In genomic region chr8:70432991-70433536, GRCm38 (mm10) we compare ENCODE assay signal across 25 mouse cellular contexts. TPM values are rescaled to one million over a fixed set of nuclear protein-coding genes. Genes with fewer than 3 reads are reported as not detected.
A peak's percentile ranks its signal among the peaks of the same experiment; 100 is the strongest.
DNase-seq lines count a peak whose midpoint lies in the region; ATAC-seq and TF ChIP-seq lines count a peak whose summit lies in the region.
"Had no signal": no experiment of that assay in that cellular context is flagged by ENCODE, and none has a peak within 500 bp of the region (broad histone marks: within the 10 kb centered on the region; RNA-seq: fewer than 3 reads in every experiment).

No protein-coding gene starts in this region.

- H3K9ac ChIP-seq in forebrain, postnatal 0 days: no peak overlapping the region
- no peak overlapping the region for H3K9ac ChIP-seq in forebrain, embryonic 14.5 days (ENCODE audit: low read length)
- no peak overlapping the region for H3K9ac ChIP-seq in midbrain, embryonic 11.5 days (ENCODE audit: low read length)
- no peak overlapping the region for H3K9ac ChIP-seq in midbrain, embryonic 16.5 days (ENCODE audit: low read depth, low read length)
- H3K9ac ChIP-seq in liver, embryonic 11.5 days (ENCODE audit: low read depth, low read length): no peak overlapping the region
- H3K9ac ChIP-seq: limb, embryonic 13.5 days; lung, embryonic 14.5 days; midbrain, embryonic 13.5 days; neural tube, embryonic 12.5 days had no signal

- no peaks in the 10 kb centered on the region for H3K9me3 ChIP-seq in forebrain, postnatal 0 days (ENCODE audit: low read length)
- no peaks in the 10 kb centered on the region for H3K9me3 ChIP-seq in forebrain, embryonic 14.5 days (replicated peaks; ENCODE audit: control insufficient read depth, low read length)
- no peaks in the 10 kb centered on the region for H3K9me3 ChIP-seq in midbrain, embryonic 11.5 days (ENCODE audit: control insufficient read depth, low read length)
- no peaks in the 10 kb centered on the region for H3K9me3 ChIP-seq in midbrain, embryonic 16.5 days (replicated peaks; ENCODE audit: control insufficient read depth, low read length, poor library complexity, severe bottlenecking)
- H3K9me3 ChIP-seq in liver, embryonic 11.5 days (ENCODE audit: control insufficient read depth, low read length): no peaks in the 10 kb centered on the region
- H3K9me3 ChIP-seq: hindbrain, embryonic 10.5 days; limb, embryonic 13.5 days; midbrain, embryonic 13.5 days; neural tube, embryonic 12.5 days had no signal

- ATAC-seq in forebrain, postnatal 0 days: 0 out of 2 replicates have a peak, but pooled peaks have one; percentile 16
- no peak for ATAC-seq in forebrain, embryonic 14.5 days
- 0 out of 2 replicates have a peak, but pooled peaks have one; percentile 44 for ATAC-seq in midbrain, embryonic 11.5 days (ENCODE audit: low FRiP score)
- no peak for ATAC-seq in midbrain, embryonic 16.5 days
- ATAC-seq in liver, embryonic 11.5 days (replicated peaks; ENCODE audit: low FRiP score): peak; percentile 60
- ATAC-seq in megakaryocyte progenitor cell, adult 5-6 weeks (replicated peaks; ENCODE audit: poor library complexity): peak; percentile 29; the same call in 1 of the 2 replicates
- ATAC-seq: forebrain, embryonic 16.5 days; hindbrain, embryonic 16.5 days; midbrain, embryonic 13.5 days; Patski had no signal

- TF ChIP-seq CTCF in forebrain, postnatal 0 days (IDR thresholded peaks at IDR 0.05; ENCODE audit: low read depth): no peak

- DNase-seq in forebrain, postnatal 0 days: no peak
- DNase-seq in forebrain, embryonic 14.5 days (ENCODE audit: low spot score): no peak
- no peak for DNase-seq in midbrain, embryonic 11.5 days (ENCODE audit: low spot score, missing footprints)
- DNase-seq in liver, embryonic 11.5 days (ENCODE audit: low spot score): no peak
- DNase-seq in right cerebral cortex, postnatal 10 days (ENCODE audit: low spot score in 2 of 2): no peak
- DNase-seq in cerebellum, adult 11-12 months: no peak
- DNase-seq: adrenal gland, postnatal 10 days; cerebellum, adult 8-10 months; gastrocnemius, postnatal 25 days; kidney, adult 18-20 months; kidney, postnatal 4 days; lung, embryonic 14.5 days; right cerebral cortex, postnatal 25 days; spleen, adult 18-20 months had no signal

- H3K36me3 ChIP-seq in forebrain, postnatal 0 days (ENCODE audit: insufficient read depth): no peaks in the 10 kb centered on the region
- H3K36me3 ChIP-seq in forebrain, embryonic 14.5 days (ENCODE audit: control insufficient read depth, insufficient read depth, low read length): no peaks in the 10 kb centered on the region
- H3K36me3 ChIP-seq in midbrain, embryonic 11.5 days (ENCODE audit: control insufficient read depth, insufficient read depth, low read length): no peaks in the 10 kb centered on the region; the same call in 1 of the 2 replicates
- no peaks in the 10 kb centered on the region for H3K36me3 ChIP-seq in midbrain, embryonic 16.5 days (ENCODE audit: control insufficient read depth, insufficient read depth, low read length)
- H3K36me3 ChIP-seq in liver, embryonic 11.5 days (ENCODE audit: control insufficient read depth, insufficient read depth, low read length): no peaks in the 10 kb centered on the region
- H3K36me3 ChIP-seq: hindbrain, embryonic 10.5 days; midbrain, embryonic 13.5 days; neural tube, embryonic 12.5 days had no signal

- H3K27me3 ChIP-seq in forebrain, postnatal 0 days (ENCODE audit: insufficient read depth, low read length): no peaks in the 10 kb centered on the region
- no peaks in the 10 kb centered on the region for H3K27me3 ChIP-seq in forebrain, embryonic 14.5 days (replicated peaks; ENCODE audit: control insufficient read depth, insufficient read depth, low read length)
- H3K27me3 ChIP-seq in midbrain, embryonic 11.5 days (ENCODE audit: control insufficient read depth, insufficient read depth, low read length): no peaks in the 10 kb centered on the region
- no peaks in the 10 kb centered on the region for H3K27me3 ChIP-seq in midbrain, embryonic 16.5 days (ENCODE audit: control insufficient read depth, insufficient read depth, low read depth, low read length)
- no peaks in the 10 kb centered on the region for H3K27me3 ChIP-seq in liver, embryonic 11.5 days (replicated peaks; ENCODE audit: control insufficient read depth, insufficient read depth, low read length)
- H3K27me3 ChIP-seq: limb, embryonic 13.5 days; midbrain, embryonic 13.5 days; neural tube, embryonic 12.5 days; Patski had no signal

- no peak overlapping the region for H3K27ac ChIP-seq in forebrain, postnatal 0 days (ENCODE audit: low read depth, low read length)
- no peak overlapping the region for H3K27ac ChIP-seq in forebrain, embryonic 14.5 days (ENCODE audit: low read depth, low read length)
- H3K27ac ChIP-seq in midbrain, embryonic 11.5 days (ENCODE audit: low read depth, low read length): no peak overlapping the region
- no peak overlapping the region for H3K27ac ChIP-seq in midbrain, embryonic 16.5 days (ENCODE audit: low read length)
- no peak overlapping the region for H3K27ac ChIP-seq in liver, embryonic 11.5 days (ENCODE audit: low read depth, low read length)
- H3K27ac ChIP-seq: hindbrain, embryonic 10.5 days; limb, embryonic 13.5 days; macrophage; midbrain, embryonic 13.5 days; neural tube, embryonic 12.5 days had no signal

- H3K4me3 ChIP-seq in forebrain, postnatal 0 days (ENCODE audit: low read depth, low read length): no peak overlapping the region
- H3K4me3 ChIP-seq in forebrain, embryonic 14.5 days (ENCODE audit: low read depth, low read length): no peak overlapping the region
- no peak overlapping the region for H3K4me3 ChIP-seq in midbrain, embryonic 11.5 days (ENCODE audit: low read depth, low read length)
- H3K4me3 ChIP-seq in midbrain, embryonic 16.5 days (ENCODE audit: low read depth, low read length): no peak overlapping the region
- H3K4me3 ChIP-seq in liver, embryonic 11.5 days (ENCODE audit: low read depth, low read length): no peak overlapping the region
- H3K4me3 ChIP-seq: hindbrain, embryonic 10.5 days; limb, embryonic 13.5 days; midbrain, embryonic 13.5 days; neural tube, embryonic 12.5 days had no signal

- WGBS in forebrain, postnatal 0 days: 46% methylated on average over 4 of the region's 4 CpGs
- WGBS in forebrain, embryonic 14.5 days: 39% methylated on average over 4 of the region's 4 CpGs
- 32% methylated on average over 4 of the region's 4 CpGs for WGBS in midbrain, embryonic 11.5 days
- WGBS in midbrain, embryonic 16.5 days: 37% methylated on average over 4 of the region's 4 CpGs
- WGBS in liver, embryonic 11.5 days: 46% methylated on average over 4 of the region's 4 CpGs

- H3K4me1 ChIP-seq in forebrain, postnatal 0 days (ENCODE audit: insufficient read depth): peaks cover 6% of the 10 kb centered on the region; the same call in 1 of the 2 replicates
- no peaks in the 10 kb centered on the region for H3K4me1 ChIP-seq in forebrain, embryonic 14.5 days (ENCODE audit: control insufficient read depth, insufficient read depth, low read length)
- no peaks in the 10 kb centered on the region for H3K4me1 ChIP-seq in midbrain, embryonic 11.5 days (ENCODE audit: control insufficient read depth, insufficient read depth, low read length)
- H3K4me1 ChIP-seq in midbrain, embryonic 16.5 days (ENCODE audit: control insufficient read depth, insufficient read depth, low read length): peaks cover 8% of the 10 kb centered on the region
- 0 out of 2 replicates have a peak, but pooled peaks cover 3% of the 10 kb centered on the region for H3K4me1 ChIP-seq in liver, embryonic 11.5 days (replicated peaks; ENCODE audit: control insufficient read depth, insufficient read depth, low read length)

- no peak overlapping the region for H3K4me2 ChIP-seq in forebrain, postnatal 0 days (ENCODE audit: low read depth)
- no peak overlapping the region for H3K4me2 ChIP-seq in forebrain, embryonic 14.5 days (ENCODE audit: low read length)
- no peak overlapping the region for H3K4me2 ChIP-seq in midbrain, embryonic 11.5 days
- H3K4me2 ChIP-seq in midbrain, embryonic 16.5 days (ENCODE audit: low read length): no peak overlapping the region
- H3K4me2 ChIP-seq in liver, embryonic 11.5 days: no peak overlapping the region
- H3K4me2 ChIP-seq: limb, embryonic 13.5 days; lung, embryonic 14.5 days; midbrain, embryonic 13.5 days; neural tube, embryonic 12.5 days had no signal

RNA-seq across cellular contexts. Expression of gene Crtc1, which starts 6.3 kb away (rescaled TPM):
- total RNA-seq in forebrain, postnatal 0 days (2014; rRNA removed): 41.2 and 51.7 TPM in 2 replicates
- polyA plus RNA-seq in forebrain, postnatal 0 days (2015; fragmentation: Nextera tagmentation; extraction: Ambion mirVana): 43.8 and 52.9 TPM in 2 replicates
- polyA plus RNA-seq in forebrain, embryonic 14.5 days (2014; fragmentation: Nextera tagmentation; extraction: Ambion mirVana): 23.9 and 30.7 TPM in 2 replicates
- polyA plus RNA-seq in midbrain, embryonic 11.5 days (2014; fragmentation: Nextera tagmentation; extraction: Ambion mirVana): 11.8 and 12.9 TPM in 2 replicates
- 53.4 and 56.3 TPM in 2 replicates for polyA plus RNA-seq in midbrain, embryonic 16.5 days (2015; fragmentation: Nextera tagmentation; extraction: Ambion mirVana)
- polyA plus RNA-seq in liver, embryonic 11.5 days (2014; fragmentation: Nextera tagmentation; extraction: Ambion mirVana): 11.3 and 13.1 TPM in 2 replicates
- total RNA-seq in megakaryocyte progenitor cell, adult 5-6 weeks (2015): 7.8 and 9.3 TPM in 2 replicates
- total RNA-seq in megakaryocyte progenitor cell, adult 5-6 weeks (2017): 2.7 and 6.6 TPM in 2 replicates

RNA-seq across cellular contexts. Expression of gene Klhl26, which starts 43.7 kb away (rescaled TPM):
- 29.9 and 34.8 TPM in 2 replicates for total RNA-seq in forebrain, postnatal 0 days (2014; rRNA removed)
- polyA plus RNA-seq in forebrain, postnatal 0 days (2015; fragmentation: Nextera tagmentation; extraction: Ambion mirVana): 30.8 and 35.3 TPM in 2 replicates
- polyA plus RNA-seq in forebrain, embryonic 14.5 days (2014; fragmentation: Nextera tagmentation; extraction: Ambion mirVana): 19.3 and 19.6 TPM in 2 replicates
- polyA plus RNA-seq in midbrain, embryonic 11.5 days (2014; fragmentation: Nextera tagmentation; extraction: Ambion mirVana): 12.6 and 13.1 TPM in 2 replicates
- 31.0 and 32.4 TPM in 2 replicates for polyA plus RNA-seq in midbrain, embryonic 16.5 days (2015; fragmentation: Nextera tagmentation; extraction: Ambion mirVana)
- 13.0 and 16.8 TPM in 2 replicates for polyA plus RNA-seq in liver, embryonic 11.5 days (2014; fragmentation: Nextera tagmentation; extraction: Ambion mirVana)
- 4.7 and 5.1 TPM in 2 replicates for total RNA-seq in megakaryocyte progenitor cell, adult 5-6 weeks (2015)
- total RNA-seq in megakaryocyte progenitor cell, adult 5-6 weeks (2017): 3.5 and 3.6 TPM in 2 replicates

RNA-seq across cellular contexts. Expression of gene Tmem59l, which starts 54.1 kb away (rescaled TPM):
- 96.0 and 115 TPM in 2 replicates for total RNA-seq in forebrain, postnatal 0 days (2014; rRNA removed)
- polyA plus RNA-seq in forebrain, postnatal 0 days (2015; fragmentation: Nextera tagmentation; extraction: Ambion mirVana): 147 and 150 TPM in 2 replicates
- polyA plus RNA-seq in forebrain, embryonic 14.5 days (2014; fragmentation: Nextera tagmentation; extraction: Ambion mirVana): 84.4 and 87.4 TPM in 2 replicates
- 12.3 TPM in 2 replicates for polyA plus RNA-seq in midbrain, embryonic 11.5 days (2014; fragmentation: Nextera tagmentation; extraction: Ambion mirVana)
- polyA plus RNA-seq in midbrain, embryonic 16.5 days (2015; fragmentation: Nextera tagmentation; extraction: Ambion mirVana): 121 and 151 TPM in 2 replicates
- polyA plus RNA-seq in liver, embryonic 11.5 days (2014; fragmentation: Nextera tagmentation; extraction: Ambion mirVana): 0.87 and 1.1 TPM in 2 replicates
- not detected in 2 replicates for total RNA-seq in megakaryocyte progenitor cell, adult 5-6 weeks (2015)
- total RNA-seq in megakaryocyte progenitor cell, adult 5-6 weeks (2017): not detected in 2 replicates
- total RNA-seq: gastrocnemius, postnatal 25 days had no signal
- polyA plus RNA-seq: heart, postnatal 0 days; macrophage had no signal

RNA-seq across cellular contexts. Expression of gene Comp, which starts 59.7 kb away (rescaled TPM):
- 0.81 TPM in 1 of 2 replicates, not detected in the other for total RNA-seq in forebrain, postnatal 0 days (2014; rRNA removed)
- 0.05 and 0.29 TPM in 2 replicates for polyA plus RNA-seq in forebrain, postnatal 0 days (2015; fragmentation: Nextera tagmentation; extraction: Ambion mirVana)
- polyA plus RNA-seq in forebrain, embryonic 14.5 days (2014; fragmentation: Nextera tagmentation; extraction: Ambion mirVana): 0.48 TPM in 1 of 2 replicates, not detected in the other
- polyA plus RNA-seq in midbrain, embryonic 11.5 days (2014; fragmentation: Nextera tagmentation; extraction: Ambion mirVana): 0.21 TPM in 1 of 2 replicates, not detected in the other
- polyA plus RNA-seq in midbrain, embryonic 16.5 days (2015; fragmentation: Nextera tagmentation; extraction: Ambion mirVana): 0.36 and 0.47 TPM in 2 replicates
- polyA plus RNA-seq in liver, embryonic 11.5 days (2014; fragmentation: Nextera tagmentation; extraction: Ambion mirVana): 0.43 and 0.48 TPM in 2 replicates
- total RNA-seq in megakaryocyte progenitor cell, adult 5-6 weeks (2015): not detected in 2 replicates
- total RNA-seq in megakaryocyte progenitor cell, adult 5-6 weeks (2017): 0.07 TPM in 1 of 2 replicates, not detected in the other
- polyA plus RNA-seq: macrophage had no signal

RNA-seq across cellular contexts. Expression of gene Crlf1, which starts 59.9 kb away (rescaled TPM):
- 6.5 and 20.9 TPM in 2 replicates for total RNA-seq in forebrain, postnatal 0 days (2014; rRNA removed)
- 24.6 and 34.5 TPM in 2 replicates for polyA plus RNA-seq in forebrain, postnatal 0 days (2015; fragmentation: Nextera tagmentation; extraction: Ambion mirVana)
- 1.7 and 3.2 TPM in 2 replicates for polyA plus RNA-seq in forebrain, embryonic 14.5 days (2014; fragmentation: Nextera tagmentation; extraction: Ambion mirVana)
- polyA plus RNA-seq in midbrain, embryonic 11.5 days (2014; fragmentation: Nextera tagmentation; extraction: Ambion mirVana): 0.23 and 0.90 TPM in 2 replicates
- 3.6 and 6.3 TPM in 2 replicates for polyA plus RNA-seq in midbrain, embryonic 16.5 days (2015; fragmentation: Nextera tagmentation; extraction: Ambion mirVana)
- 3.8 and 5.4 TPM in 2 replicates for polyA plus RNA-seq in liver, embryonic 11.5 days (2014; fragmentation: Nextera tagmentation; extraction: Ambion mirVana)
- not detected in 2 replicates for total RNA-seq in megakaryocyte progenitor cell, adult 5-6 weeks (2015)
- not detected in 2 replicates for total RNA-seq in megakaryocyte progenitor cell, adult 5-6 weeks (2017)
- polyA plus RNA-seq: macrophage had no signal

Comparison
In these comparisons a context has a peak if more than half of its experiments do, and no peak if none do; other contexts are left out.
1. ATAC-seq: peak in forebrain, postnatal 0 days (single experiment), midbrain, embryonic 11.5 days (single experiment), liver, embryonic 11.5 days (single experiment) and megakaryocyte progenitor cell, adult 5-6 weeks (single experiment); none in forebrain, embryonic 14.5 days (single experiment) and midbrain, embryonic 16.5 days (single experiment).